Mouse (Mus musculus): ENCODE measurements around the gene Slc37a2.

GRCm38 (mm10) chr9:37197067-37197466 lies 58.5 kb downstream of the Slc37a2 start:
- no peak for TF ChIP-seq GABPA (IDR thresholded peaks at IDR 0.05; ENCODE audit: low read depth, low read length)
- TF ChIP-seq CTCF (IDR thresholded peaks at IDR 0.05 in 2 of 3, conservative IDR thresholded peaks at IDR 0.05 in 1 of 3; ENCODE audit: control insufficient read depth in 1 of 3, insufficient read depth in 1 of 3, low read depth in 2 of 3, low read length in 3 of 3, poor library complexity in 1 of 3, severe bottlenecking in 1 of 3), result no peak; a peak in 1 of 6 replicates
- TF ChIP-seq TAL1 (IDR thresholded peaks at IDR 0.05; ENCODE audit: low read length), result no peak
- no peak for TF ChIP-seq USF2 (IDR thresholded peaks at IDR 0.05; ENCODE audit: borderline replicate concordance in 1 of 2, insufficient read depth in 1 of 2, low read depth in 1 of 2, low read length in 2 of 2)
- TF ChIP-seq ETS1 (IDR thresholded peaks at IDR 0.05; ENCODE audit: low read depth, low read length), result no peak
- TF ChIP-seq USF1 (IDR thresholded peaks at IDR 0.05; ENCODE audit: low read depth, low read length), result no peak
- TF ChIP-seq ZMIZ1 (IDR thresholded peaks at IDR 0.05; ENCODE audit: low read depth, low read length), result no peak
- TF ChIP-seq POLR2AphosphoS2 (IDR thresholded peaks at IDR 0.05; ENCODE audit: low read length), result no peak
- TF ChIP-seq CHD1 (IDR thresholded peaks at IDR 0.05; ENCODE audit: low read depth, low read length), result no peak
- no peak for TF ChIP-seq MAFK (IDR thresholded peaks at IDR 0.05; ENCODE audit: borderline replicate concordance, low read depth, low read length)
